Mouse (Mus musculus) embryonic facial prominence, embryonic 13.5 days (tissue): ENCODE measurements at regions not wholly inside any gene's neighbourhood (a gene's known extent, or its start where the extent isn't known, plus 50 kb on each side); places are given as distances from the start of the nearest gene placed in this dataset.
A peak's percentile ranks its signal among the peaks of the same experiment; 100 is the strongest.

Experiments
- ATAC-seq: fragments of 200-750 bp; cut with Nextera tagmentation; 2 replicates; pipeline ENCODE4 v1.8.0; 2017; ENCODE audit warnings: low read depth; ENCODE audit not compliant: insufficient number of reproducible peaks, insufficient read depth, low FRiP score, low TSS enrichment
- H3K27ac ChIP-seq: fragments of 300-500 bp; sonication (generic); 2 replicates; pipeline ENCODE4 v1.5.1; 2015; ENCODE audit warnings: moderate library complexity, mild to moderate bottlenecking, inconsistent platforms
- H3K27me3 ChIP-seq: fragments of 300-500 bp; sonication (generic); 2 replicates; pipeline ENCODE4 v1.6.1; 2015; ENCODE audit warnings: mild to moderate bottlenecking, inconsistent platforms
- H3K36me3 ChIP-seq: fragments of 300-500 bp; sonication (generic); 2 replicates; pipeline ENCODE4 v1.6.1; 2015; ENCODE audit warnings: mild to moderate bottlenecking, inconsistent platforms
- H3K4me1 ChIP-seq: fragments of 300-500 bp; sonication (generic); 2 replicates; pipeline ENCODE4 v1.6.1; 2015; ENCODE audit warnings: inconsistent platforms
- H3K4me2 ChIP-seq: fragments of 300-500 bp; sonication (generic); 2 replicates; pipeline ENCODE4 v1.6.1; 2015; ENCODE audit warnings: moderate library complexity, mild to moderate bottlenecking, inconsistent platforms
- H3K4me3 ChIP-seq: fragments of 300-500 bp; sonication (generic); 2 replicates; pipeline ENCODE4 v1.5.1; 2015; ENCODE audit warnings: mild to moderate bottlenecking, inconsistent platforms
- H3K9ac ChIP-seq: fragments of 300-500 bp; sonication (generic); 2 replicates; pipeline ENCODE4 v1.6.1; 2015; ENCODE audit warnings: mild to moderate bottlenecking, inconsistent platforms
- H3K9me3 ChIP-seq: fragments of 300-500 bp; sonication (generic); 2 replicates; pipeline ENCODE4 v1.6.1; 2016; ENCODE audit warnings: inconsistent platforms
- WGBS: fragments of 180-500 bp; shearing (Covaris S2); methylation state at CpG from one replicate; pipeline ENCODE4 v1.1.7; 2015; ENCODE audit warnings: mixed read lengths; 5-methylcytosine and 5-hydroxymethylcytosine counted together

- no peaks in the 10 kb centered on the region for H3K9me3 ChIP-seq
- H3K4me2 ChIP-seq = no peak overlapping the region
- ATAC-seq = no peak
- peaks cover 7% of the 10 kb centered on the region; the same call in 1 of the 2 replicates for H3K4me1 ChIP-seq
- no peaks in the 10 kb centered on the region for H3K27me3 ChIP-seq
- H3K9ac ChIP-seq = no peak overlapping the region
- no peaks in the 10 kb centered on the region for H3K36me3 ChIP-seq
- no peak overlapping the region for H3K4me3 ChIP-seq
- 72% methylated on average over 8 of the region's 8 CpGs for WGBS
- no peak overlapping the region for H3K27ac ChIP-seq
These were observed 66.8 kb upstream of the Plcz1 start for GRCm38 (mm10) chr6:140108083-140108482.

DNA sequence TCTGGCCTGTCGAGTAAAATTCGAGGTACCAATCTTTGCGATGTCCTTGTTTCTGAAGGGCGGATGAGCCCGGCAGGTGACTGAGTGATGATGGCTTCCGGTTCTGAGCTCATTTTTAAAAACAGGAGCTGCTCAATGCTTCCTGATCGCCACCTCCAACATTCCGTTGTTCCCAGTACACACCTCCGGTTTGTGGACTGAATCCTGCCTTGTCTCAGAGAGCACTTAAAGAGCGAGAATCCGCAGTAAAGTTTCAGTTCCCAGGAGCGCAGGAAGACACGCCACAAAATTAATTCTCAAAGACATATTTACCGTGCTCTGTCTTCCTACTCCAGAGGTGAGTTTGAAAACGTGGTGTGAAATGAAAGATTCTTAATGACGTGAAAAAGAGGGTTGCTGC is 66.4 kb upstream of the Plcz1 start:
- Histone ChIP-seq H3K4me3 (no peak overlapping the region), H3K9ac (no peak overlapping the region), H3K27me3 (no peaks in the 10 kb centered on the region), H3K4me2 (no peak overlapping the region), H3K27ac (no peak overlapping the region), H3K9me3 (no peaks in the 10 kb centered on the region), H3K36me3 (no peaks in the 10 kb centered on the region), H3K4me1 (peaks cover 7% of the 10 kb centered on the region; the same call in 1 of the 2 replicates)
- WGBS = 83% methylated on average over 16 of the region's 16 CpGs
- no peak for ATAC-seq

DNA sequence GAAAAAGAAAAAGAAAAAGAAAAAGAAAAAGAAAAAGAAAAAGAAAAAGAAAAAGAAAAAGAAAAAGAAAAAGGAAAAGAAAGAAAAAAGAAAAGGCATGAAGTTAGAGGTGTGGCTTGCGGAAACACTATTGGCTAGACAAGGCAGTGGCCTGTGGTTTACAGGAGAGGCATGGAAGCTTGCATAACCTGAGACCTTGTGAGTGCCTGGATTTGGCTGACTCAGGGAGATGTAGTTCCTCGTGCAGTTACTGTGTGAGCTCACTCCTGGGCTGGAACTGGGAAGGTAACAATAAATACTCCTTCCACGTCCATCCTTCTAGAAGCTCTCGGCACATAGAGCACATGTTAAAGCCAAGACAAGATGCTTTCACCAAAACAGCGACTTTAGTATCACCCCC is 64.9 kb upstream of the Plcz1 start:
- H3K9me3 ChIP-seq = no peaks in the 10 kb centered on the region
- no peak overlapping the region for H3K9ac ChIP-seq
- no peak overlapping the region for H3K27ac ChIP-seq
- no peak overlapping the region for H3K4me2 ChIP-seq
- WGBS = 91% methylated on average over 5 of the region's 5 CpGs
- no peaks in the 10 kb centered on the region for H3K36me3 ChIP-seq
- ATAC-seq = no peak
- no peak overlapping the region for H3K4me3 ChIP-seq
- H3K4me1 ChIP-seq = no peaks in the 10 kb centered on the region
- H3K27me3 ChIP-seq = no peaks in the 10 kb centered on the region

DNA sequence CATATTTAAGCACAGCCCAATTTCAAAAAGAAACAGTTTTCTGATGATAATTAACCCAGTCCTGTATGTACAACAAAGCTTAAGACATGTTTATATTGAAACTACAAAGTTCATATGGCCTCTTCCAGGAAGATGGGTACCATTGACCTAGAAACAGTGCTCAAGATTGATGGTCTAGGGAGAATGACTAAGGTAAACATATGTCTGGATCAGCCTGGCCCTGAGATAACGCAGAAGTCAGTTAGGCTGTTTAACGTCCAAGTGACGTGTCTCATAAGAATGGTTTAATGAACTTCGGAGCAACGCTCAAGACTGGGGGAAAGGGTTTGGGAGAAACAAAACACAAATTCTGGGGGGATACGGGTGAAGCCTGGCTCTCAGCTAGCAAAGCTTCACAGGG is 60.8 kb upstream of the Plcz1 start:
- no peak overlapping the region for H3K4me3 ChIP-seq
- 87% methylated on average over 6 of the region's 6 CpGs for WGBS
- no peak overlapping the region for H3K27ac ChIP-seq
- no peak overlapping the region for H3K9ac ChIP-seq
- ATAC-seq = no peak
- no peaks in the 10 kb centered on the region for H3K9me3 ChIP-seq
- no peaks in the 10 kb centered on the region for H3K4me1 ChIP-seq
- H3K36me3 ChIP-seq = no peaks in the 10 kb centered on the region
- H3K4me2 ChIP-seq = no peak overlapping the region
- no peaks in the 10 kb centered on the region for H3K27me3 ChIP-seq

DNA sequence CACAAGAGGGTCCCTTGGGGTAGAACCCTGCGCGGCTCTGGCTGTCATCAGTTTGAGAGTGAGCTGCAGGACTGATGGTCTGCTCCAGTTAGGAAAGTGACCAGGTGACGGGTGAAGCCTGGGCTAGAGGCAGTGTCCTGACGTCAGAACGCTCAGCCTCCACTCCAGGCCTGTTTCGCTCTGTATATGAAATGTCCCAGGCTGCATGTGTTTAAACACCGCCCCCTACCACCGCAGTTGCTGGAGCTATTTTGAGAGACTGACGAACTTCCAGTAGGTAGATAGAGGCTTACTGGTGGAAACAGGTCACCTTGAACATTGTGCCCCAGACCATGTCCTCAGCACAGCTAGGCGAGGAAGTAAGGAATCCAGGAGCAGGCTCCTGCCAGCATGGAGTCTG is 54.2 kb upstream of the Plcz1 start:
- 57% methylated on average over 10 of the region's 10 CpGs for WGBS
- no peak overlapping the region for H3K4me3 ChIP-seq
- no peaks in the 10 kb centered on the region for H3K9me3 ChIP-seq
- H3K4me2 ChIP-seq = no peak overlapping the region
- H3K36me3 ChIP-seq = no peaks in the 10 kb centered on the region
- ATAC-seq = no peak
- H3K4me1 ChIP-seq = peaks cover 12% of the 10 kb centered on the region; the same call in 1 of the 2 replicates
- no peak overlapping the region for H3K9ac ChIP-seq
- no peaks in the 10 kb centered on the region for H3K27me3 ChIP-seq
- H3K27ac ChIP-seq = peak overlapping the region; percentile 66
